Mouse (Mus musculus) right cerebral cortex, adult 2 months (tissue): Measurements from ENCODE around the gene Tgfbr2.

Experiments
- DNase-seq, 2 experiments: peaks; one replicate each; pipeline ENCODE4 v3.0.0; 2021 to 2022; ENCODE audit warnings: low spot score in 2 of 2

The Tgfbr2 gene

GRCm38 (mm10) chr9:116193535-116193881 lies 18.3 kb upstream of the Tgfbr2 start:
- DNase-seq: no peak

- no peak for DNase-seq
Observed at GRCm38 (mm10) chr9:116192826-116193534, 17.8 kb upstream of the Tgfbr2 start.

- DNase-seq: no peak
Observed at GRCm38 (mm10) chr9:116192253-116192652, 17.1 kb upstream of the Tgfbr2 start.

GRCm38 (mm10) chr9:116189831-116190230 lies 14.7 kb upstream of the Tgfbr2 start:
- no peak for DNase-seq

- no peak for DNase-seq
Observed at GRCm38 (mm10) chr9:116188952-116189666, 13.9 kb upstream of the Tgfbr2 start.

- no peak for DNase-seq
Observed at GRCm38 (mm10) chr9:116187181-116187731, 12.1 kb upstream of the Tgfbr2 start.

GRCm38 (mm10) chr9:116184903-116185302 lies 9.7 kb upstream of the Tgfbr2 start:
- no peak for DNase-seq

GRCm38 (mm10) chr9:116183035-116183434 lies 7.9 kb upstream of the Tgfbr2 start:
- DNase-seq: no peak

GRCm38 (mm10) chr9:116181608-116182007 lies 6.4 kb upstream of the Tgfbr2 start:
- DNase-seq: no peak

GRCm38 (mm10) chr9:116178151-116178550 lies 3.0 kb upstream of the Tgfbr2 start:
- no peak for DNase-seq

GRCm38 (mm10) chr9:116177108-116177507 lies 1.9 kb upstream of the Tgfbr2 start:
- no peak for DNase-seq

- DNase-seq: no peak
Observed at GRCm38 (mm10) chr9:116175488-116176115, 442 bp upstream of the Tgfbr2 start.

- DNase-seq: no peak
Observed at GRCm38 (mm10) chr9:116173473-116174170, 1.5 kb downstream of the Tgfbr2 start.

GRCm38 (mm10) chr9:116173059-116173458 lies 2.1 kb downstream of the Tgfbr2 start:
- DNase-seq: no peak

GRCm38 (mm10) chr9:116169067-116169466 lies 6.1 kb downstream of the Tgfbr2 start:
- no peak for DNase-seq

- DNase-seq: no peak
Observed at GRCm38 (mm10) chr9:116167304-116167880, 7.8 kb downstream of the Tgfbr2 start.

GRCm38 (mm10) chr9:116166363-116166762 lies 8.8 kb downstream of the Tgfbr2 start:
- DNase-seq: no peak

GRCm38 (mm10) chr9:116163883-116164282 lies 11.3 kb downstream of the Tgfbr2 start:
- no peak for DNase-seq

- DNase-seq: no peak
Observed at GRCm38 (mm10) chr9:116162866-116163374, 12.2 kb downstream of the Tgfbr2 start.

- no peak for DNase-seq
Observed at GRCm38 (mm10) chr9:116160860-116161259, 14.3 kb downstream of the Tgfbr2 start.

GRCm38 (mm10) chr9:116160067-116160466 lies 15.1 kb downstream of the Tgfbr2 start:
- DNase-seq: no peak
